Mouse (Mus musculus): ENCODE results near the gene Wnk2.

DNA sequence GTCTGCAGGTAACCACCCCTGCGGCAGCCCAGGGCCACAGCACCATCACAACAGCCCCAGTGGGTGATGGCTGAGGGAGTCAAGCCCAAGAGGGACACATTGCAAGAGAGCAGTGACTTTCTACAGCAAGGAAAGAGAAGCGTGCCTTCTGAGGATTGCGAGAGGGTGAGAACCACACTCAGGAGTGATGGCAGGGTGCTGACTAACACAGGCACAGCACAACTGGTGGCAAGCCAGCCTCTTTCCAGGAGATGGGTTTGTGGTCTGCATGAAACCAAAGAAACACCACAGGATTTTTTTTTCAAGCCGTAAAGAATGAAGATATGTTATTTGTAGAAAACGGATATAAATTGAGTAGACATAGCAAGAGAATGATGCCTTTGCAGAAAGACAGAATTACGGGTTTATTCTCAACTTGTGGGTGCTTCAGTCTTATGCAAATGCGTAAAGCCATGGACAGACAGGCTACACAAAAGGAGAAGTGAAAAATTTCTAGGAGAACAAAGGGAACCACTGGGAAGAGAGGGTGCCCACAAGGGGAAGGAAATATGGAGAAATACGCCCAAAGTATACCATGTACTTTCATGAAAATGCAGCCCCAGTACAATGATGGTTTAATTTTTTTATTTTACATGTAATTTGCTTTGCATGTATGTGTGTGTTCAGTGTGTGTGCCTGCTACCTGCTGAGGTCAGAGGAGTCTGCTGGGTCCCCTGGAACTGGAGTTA, 39.5 kb downstream of the Wnk2 start:
- TF ChIP-seq GATA1 (IDR thresholded peaks at IDR 0.05; ENCODE audit: low read length) (no peak), TAL1 (IDR thresholded peaks at IDR 0.05; ENCODE audit: low read length) (no peak)
